Mouse (Mus musculus): ENCODE data around the gene Gm17409. TPM values are rescaled to one million over a fixed set of nuclear protein-coding genes. Genes with fewer than 3 reads are reported as not detected.

Gm17409 gene
- polyA plus RNA-seq, 1 experiment, result not detected

DNA sequence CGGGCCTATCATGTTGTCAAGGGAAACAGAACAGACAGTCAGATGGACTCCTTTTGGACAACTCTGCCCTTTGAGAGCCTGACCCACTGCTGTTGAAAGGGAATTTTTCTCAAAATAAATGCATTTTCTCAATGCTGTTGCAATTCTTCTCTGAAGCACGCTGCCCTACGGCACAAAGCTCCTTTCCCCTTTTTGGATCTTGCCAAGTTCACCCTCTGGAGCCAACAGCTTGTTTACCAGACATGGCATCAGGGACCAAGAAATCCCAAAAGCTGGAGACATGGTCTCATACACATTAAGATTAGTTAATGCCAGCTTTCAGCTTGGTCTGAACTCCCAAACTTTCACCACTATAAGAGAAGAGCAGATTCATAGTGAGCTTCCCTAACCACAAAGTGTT, 33.0 kb upstream of the Gm17409 start:
- Histone ChIP-seq H3K27ac (ENCODE audit: insufficient read depth, low read length) (no peak overlapping the region), H3K4me3 (ENCODE audit: extremely low read depth, insufficient read depth, insufficient read length) (no peak overlapping the region), H3K36me3 (ENCODE audit: control insufficient read depth, insufficient read depth, low read length) (no peaks in the 10 kb centered on the region), H3K27me3 (ENCODE audit: control insufficient read depth, insufficient read depth, low read length) (no peaks in the 10 kb centered on the region), H3K4me1 (ENCODE audit: control insufficient read depth, insufficient read depth, insufficient read length) (no peaks in the 10 kb centered on the region)
- no peak for DNase-seq (ENCODE audit: low read depth in 1 of 2, low spot score in 2 of 2)
- TF ChIP-seq CTCF (IDR thresholded peaks at IDR 0.05; ENCODE audit: extremely low read depth, insufficient read depth, insufficient read length, insufficient replicate concordance) (no peak), POLR2A (IDR thresholded peaks at IDR 0.05; ENCODE audit: low read depth, low read length) (no peak)
- 92% methylated on average over 3 of the region's 3 CpGs for WGBS

DNA sequence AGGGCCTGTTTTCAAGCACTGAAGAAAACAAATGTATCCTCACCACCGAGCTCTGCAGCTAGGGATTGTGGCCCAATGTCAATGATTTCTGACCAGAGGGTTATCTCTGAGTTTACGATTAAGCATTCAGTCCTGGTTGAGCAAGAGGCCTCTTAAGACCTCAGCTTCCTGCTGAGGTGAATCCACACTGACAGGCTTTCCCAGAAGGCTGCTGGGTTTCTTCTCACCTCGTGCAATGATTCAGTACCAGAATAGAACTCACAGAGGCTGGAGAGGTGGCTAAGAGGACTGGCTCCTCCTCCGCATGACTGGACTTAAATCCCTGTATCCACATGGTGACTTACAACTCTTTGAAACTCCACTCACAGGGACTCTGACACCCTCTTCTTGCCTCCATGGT, 26.8 kb upstream of the Gm17409 start:
- Histone ChIP-seq H3K4me1 (ENCODE audit: control insufficient read depth, insufficient read depth, insufficient read length) (no peaks in the 10 kb centered on the region), H3K27ac (ENCODE audit: insufficient read depth, low read length) (no peak overlapping the region), H3K4me3 (ENCODE audit: extremely low read depth, insufficient read depth, insufficient read length) (no peak overlapping the region), H3K36me3 (ENCODE audit: control insufficient read depth, insufficient read depth, low read length) (no peaks in the 10 kb centered on the region), H3K27me3 (ENCODE audit: control insufficient read depth, insufficient read depth, low read length) (no peaks in the 10 kb centered on the region)
- no peak for DNase-seq (ENCODE audit: low read depth in 1 of 2, low spot score in 2 of 2)
- TF ChIP-seq CTCF (IDR thresholded peaks at IDR 0.05; ENCODE audit: extremely low read depth, insufficient read depth, insufficient read length, insufficient replicate concordance) (no peak), POLR2A (IDR thresholded peaks at IDR 0.05; ENCODE audit: low read depth, low read length) (no peak)
- 74% methylated on average over 4 of the region's 4 CpGs for WGBS

DNA sequence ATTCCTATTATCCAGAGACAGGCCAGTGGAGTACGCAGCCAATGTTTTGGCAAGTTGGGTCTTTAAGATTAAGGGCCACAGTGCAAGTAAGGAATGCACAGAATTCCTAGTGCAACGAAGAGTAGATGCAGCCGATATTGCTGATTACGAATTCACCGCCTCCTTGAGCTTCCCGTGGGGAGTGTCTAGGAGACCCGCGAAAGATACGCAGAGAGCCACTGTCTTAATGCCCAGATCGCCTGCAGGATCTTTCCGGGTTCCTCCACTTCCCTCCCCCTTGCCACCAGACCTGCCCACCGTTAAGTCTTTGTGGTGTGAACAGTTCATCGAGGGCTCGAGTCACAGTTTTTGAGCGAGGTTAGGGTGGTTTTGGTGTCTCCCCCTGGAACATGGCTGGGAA, 22.9 kb upstream of the Gm17409 start:
- no peaks in the 10 kb centered on the region for H3K4me1 ChIP-seq (ENCODE audit: control insufficient read depth, insufficient read depth, insufficient read length)
- H3K27ac ChIP-seq (ENCODE audit: insufficient read depth, low read length), result no peak overlapping the region
- no peaks in the 10 kb centered on the region for H3K27me3 ChIP-seq (ENCODE audit: control insufficient read depth, insufficient read depth, low read length)
- H3K36me3 ChIP-seq (ENCODE audit: control insufficient read depth, insufficient read depth, low read length), result no peaks in the 10 kb centered on the region
- H3K4me3 ChIP-seq (ENCODE audit: extremely low read depth, insufficient read depth, insufficient read length), result no peak overlapping the region
- WGBS, result 95% methylated on average over 15 of the region's 15 CpGs
- DNase-seq (ENCODE audit: low read depth in 1 of 2, low spot score in 2 of 2), result no peak
- TF ChIP-seq POLR2A (IDR thresholded peaks at IDR 0.05; ENCODE audit: low read depth, low read length), result no peak

DNA sequence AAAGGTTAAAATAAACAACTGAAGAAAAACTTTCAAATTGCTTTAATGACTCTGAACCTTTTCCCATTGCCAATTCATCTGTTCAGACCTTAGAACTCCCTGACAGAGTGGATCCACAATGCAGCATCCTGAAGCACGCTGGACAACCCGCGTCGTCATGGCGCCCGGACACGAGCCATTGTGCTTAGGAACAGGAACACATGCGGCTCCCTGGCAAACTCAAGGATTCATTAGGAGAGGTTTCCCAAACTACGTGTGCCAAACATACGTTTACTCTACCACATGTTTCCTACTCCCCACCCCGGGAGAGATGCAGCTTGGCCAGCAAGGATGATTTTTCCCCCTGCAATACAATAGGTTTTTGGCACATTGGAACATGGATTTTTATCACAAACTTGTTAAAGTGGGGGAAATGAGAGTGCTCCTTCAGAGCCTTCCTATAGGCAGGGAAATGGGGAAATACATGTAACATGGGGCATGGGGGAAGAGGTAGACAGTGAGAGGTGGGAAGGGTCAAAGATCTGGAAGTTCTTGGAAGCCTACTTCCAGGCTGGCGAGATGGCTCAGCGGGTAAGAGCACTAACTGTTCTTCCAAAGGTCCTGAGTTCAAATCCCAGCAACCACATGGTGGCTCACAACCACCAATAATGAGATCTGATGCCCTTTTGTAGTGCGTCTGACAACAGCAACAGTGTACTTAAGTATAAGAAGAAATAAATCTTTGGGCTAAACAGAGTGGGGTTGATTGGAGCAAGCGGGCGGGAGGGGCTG, 15.6 kb upstream of the Gm17409 start:
- WGBS, result 94% methylated on average over 16 of the region's 16 CpGs
- Histone ChIP-seq H3K36me3 (ENCODE audit: control insufficient read depth, insufficient read depth, low read length) (no peaks in the 10 kb centered on the region), H3K27me3 (ENCODE audit: control insufficient read depth, insufficient read depth, low read length) (no peaks in the 10 kb centered on the region), H3K27ac (ENCODE audit: insufficient read depth, low read length) (no peak overlapping the region), H3K4me3 (ENCODE audit: extremely low read depth, insufficient read depth, insufficient read length) (no peak overlapping the region), H3K4me1 (ENCODE audit: control insufficient read depth, insufficient read depth, insufficient read length) (no peaks in the 10 kb centered on the region)
- no peak for TF ChIP-seq POLR2A (IDR thresholded peaks at IDR 0.05; ENCODE audit: low read depth, low read length)
- TF ChIP-seq CTCF (IDR thresholded peaks at IDR 0.05; ENCODE audit: extremely low read depth, insufficient read depth, insufficient read length, insufficient replicate concordance), result no peak
- DNase-seq (ENCODE audit: low read depth in 1 of 2, low spot score in 2 of 2), result no peak

DNA sequence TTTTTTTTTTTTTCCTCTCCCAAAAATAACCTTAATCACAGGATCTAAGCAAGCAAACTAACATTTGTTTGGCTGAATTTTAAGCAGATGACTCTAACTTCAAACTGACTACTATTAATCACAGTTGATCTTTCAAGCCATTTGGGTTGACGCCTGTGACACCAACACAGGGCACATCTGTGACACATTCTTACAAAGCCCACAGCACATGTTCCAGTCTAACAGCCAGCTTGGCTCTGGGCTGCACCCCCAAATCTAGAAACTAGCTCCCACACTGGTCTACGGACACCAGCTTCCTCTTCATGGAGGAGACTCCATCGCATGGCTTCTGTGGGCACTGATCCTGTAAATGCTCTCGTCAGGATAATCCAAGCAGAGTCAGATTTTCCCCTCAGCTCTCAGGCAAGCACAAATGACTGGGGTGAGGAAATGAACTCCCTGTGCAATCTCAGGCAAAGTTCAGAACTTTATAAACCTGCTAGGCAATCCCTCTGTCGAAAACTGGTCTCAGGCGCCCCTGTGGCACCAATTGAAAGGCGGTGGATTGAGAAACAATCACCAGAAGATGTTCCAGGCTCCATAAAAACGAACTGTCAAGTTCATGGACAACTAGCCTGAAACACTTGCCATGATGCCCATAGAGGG, 13.0 kb upstream of the Gm17409 start:
- no peak overlapping the region for H3K27ac ChIP-seq (ENCODE audit: insufficient read depth, low read length)
- TF ChIP-seq CTCF (IDR thresholded peaks at IDR 0.05; ENCODE audit: extremely low read depth, insufficient read depth, insufficient read length, insufficient replicate concordance) (no peak), POLR2A (IDR thresholded peaks at IDR 0.05; ENCODE audit: low read depth, low read length) (no peak)
- no peaks in the 10 kb centered on the region for H3K4me1 ChIP-seq (ENCODE audit: control insufficient read depth, insufficient read depth, insufficient read length)
- H3K27me3 ChIP-seq (ENCODE audit: control insufficient read depth, insufficient read depth, low read length), result no peaks in the 10 kb centered on the region
- no peak for DNase-seq (ENCODE audit: low read depth in 1 of 2, low spot score in 2 of 2)
- 91% methylated on average over 8 of the region's 8 CpGs for WGBS
- H3K4me3 ChIP-seq (ENCODE audit: extremely low read depth, insufficient read depth, insufficient read length), result no peak overlapping the region
- no peaks in the 10 kb centered on the region for H3K36me3 ChIP-seq (ENCODE audit: control insufficient read depth, insufficient read depth, low read length)

DNA sequence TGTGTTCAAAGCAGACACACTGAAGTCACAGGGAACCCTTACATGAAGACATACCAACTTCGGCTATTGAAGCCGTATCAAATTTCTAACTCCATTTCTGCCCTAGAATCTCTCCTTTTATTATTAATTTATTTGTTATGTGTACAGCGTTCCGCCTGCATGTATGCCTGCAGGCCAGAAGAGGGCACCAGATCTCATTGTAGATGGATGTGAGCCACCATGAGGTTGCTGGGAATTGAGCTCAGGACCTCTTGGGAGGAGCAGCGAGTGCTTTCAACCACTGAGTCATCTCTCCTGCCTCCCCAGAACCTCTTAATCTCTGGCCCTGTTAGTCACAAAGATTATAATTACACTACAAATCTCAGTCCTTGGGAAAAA, 12.4 kb upstream of the Gm17409 start:
- 92% methylated on average over 5 of the region's 5 CpGs for WGBS
- Histone ChIP-seq H3K27ac (ENCODE audit: insufficient read depth, low read length) (no peak overlapping the region), H3K36me3 (ENCODE audit: control insufficient read depth, insufficient read depth, low read length) (no peaks in the 10 kb centered on the region), H3K4me3 (ENCODE audit: extremely low read depth, insufficient read depth, insufficient read length) (no peak overlapping the region), H3K4me1 (ENCODE audit: control insufficient read depth, insufficient read depth, insufficient read length) (no peaks in the 10 kb centered on the region), H3K27me3 (ENCODE audit: control insufficient read depth, insufficient read depth, low read length) (no peaks in the 10 kb centered on the region)
- TF ChIP-seq POLR2A (IDR thresholded peaks at IDR 0.05; ENCODE audit: low read depth, low read length) (no peak), CTCF (IDR thresholded peaks at IDR 0.05; ENCODE audit: extremely low read depth, insufficient read depth, insufficient read length, insufficient replicate concordance) (no peak)
- no peak for DNase-seq (ENCODE audit: low read depth in 1 of 2, low spot score in 2 of 2)

DNA sequence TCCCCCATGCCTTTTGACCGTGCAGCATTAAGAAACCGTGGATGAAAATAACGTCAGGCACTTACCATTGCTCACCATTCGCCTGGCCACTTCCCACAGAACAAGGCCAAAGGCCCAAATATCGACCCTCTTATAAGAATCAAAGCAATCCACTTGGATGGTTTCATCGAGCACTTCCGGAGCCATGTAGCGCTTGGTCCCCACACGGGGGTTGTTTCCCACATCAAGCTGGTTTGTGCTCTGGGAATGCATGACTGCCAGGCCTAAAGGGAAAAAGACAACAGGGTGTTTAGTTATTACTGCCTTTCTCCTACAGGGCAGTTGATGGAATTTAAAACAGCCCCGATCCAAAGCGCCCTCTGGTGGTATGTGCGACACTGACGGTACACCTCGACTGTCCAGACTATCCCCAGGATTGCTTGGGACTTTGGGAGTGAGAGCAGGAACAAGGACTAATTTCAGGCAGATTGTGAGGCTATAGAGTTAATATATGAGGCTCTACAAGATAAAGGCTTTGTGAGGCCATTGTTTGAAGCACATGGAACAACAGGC, 11.0 kb upstream of the Gm17409 start:
- TF ChIP-seq POLR2A (IDR thresholded peaks at IDR 0.05; ENCODE audit: low read depth, low read length), result no peak
- peak; percentile 25; the same call in 1 of the 2 replicates for TF ChIP-seq CTCF (IDR thresholded peaks at IDR 0.05; ENCODE audit: extremely low read depth, insufficient read depth, insufficient read length, insufficient replicate concordance)
- Histone ChIP-seq H3K27me3 (ENCODE audit: control insufficient read depth, insufficient read depth, low read length) (no peaks in the 10 kb centered on the region), H3K36me3 (ENCODE audit: control insufficient read depth, insufficient read depth, low read length) (no peaks in the 10 kb centered on the region), H3K27ac (ENCODE audit: insufficient read depth, low read length) (no peak overlapping the region), H3K4me3 (ENCODE audit: extremely low read depth, insufficient read depth, insufficient read length) (no peak overlapping the region), H3K4me1 (ENCODE audit: control insufficient read depth, insufficient read depth, insufficient read length) (no peaks in the 10 kb centered on the region)
- DNase-seq (ENCODE audit: low read depth in 1 of 2, low spot score in 2 of 2), result peak in 1 of 2 experiments; percentile 8
- WGBS, result 92% methylated on average over 14 of the region's 14 CpGs

Measured in spleen, adult 2 months (tissue).